Mouse (Mus musculus): ENCODE measurements around the gene Il4ra. TPM values are rescaled to one million over a fixed set of nuclear protein-coding genes. Genes with fewer than 3 reads are reported as not detected.

The Il4ra gene
- total RNA-seq, 2 experiments from 2014 or later, result 7.3 to 9.6 TPM

GRCm38 (mm10) chr7:125562413-125562812 is 10.5 kb downstream of the Il4ra start:
- H3K4me3 ChIP-seq, result no peak overlapping the region
- intact Hi-C loops (cut with DNase I), result no loop called here
- no peak overlapping the region for H3K27ac ChIP-seq
- no peak for DNase-seq (ENCODE audit: extremely low spot score in 1 of 2, low spot score in 2 of 2)
- TF ChIP-seq CTCF (IDR thresholded peaks at IDR 0.05), result no peak

GRCm38 (mm10) chr7:125563093-125563492 is 11.2 kb downstream of the Il4ra start:
- Histone ChIP-seq H3K27ac (no peak overlapping the region), H3K4me3 (no peak overlapping the region)
- intact Hi-C loops (cut with DNase I), result no loop called here
- TF ChIP-seq CTCF (IDR thresholded peaks at IDR 0.05), result no peak
- no peak for DNase-seq (ENCODE audit: extremely low spot score in 1 of 2, low spot score in 2 of 2)

- no peak overlapping the region for H3K4me3 ChIP-seq
- intact Hi-C loops (cut with DNase I), result no loop called here
- no peak overlapping the region for H3K27ac ChIP-seq
- DNase-seq (ENCODE audit: extremely low spot score in 1 of 2, low spot score in 2 of 2), result no peak
- TF ChIP-seq CTCF (IDR thresholded peaks at IDR 0.05), result no peak
These were observed 12.6 kb downstream of the Il4ra start for GRCm38 (mm10) chr7:125564316-125565024.

- no peak for TF ChIP-seq CTCF (IDR thresholded peaks at IDR 0.05)
- DNase-seq (ENCODE audit: extremely low spot score in 1 of 2, low spot score in 2 of 2), result no peak
- intact Hi-C loops (cut with DNase I), result no loop called here
- no peak overlapping the region for H3K4me3 ChIP-seq
- H3K27ac ChIP-seq, result no peak overlapping the region
These were observed 13.8 kb downstream of the Il4ra start for GRCm38 (mm10) chr7:125565516-125566285.

- intact Hi-C loops (cut with DNase I), result no loop called here
- H3K27ac ChIP-seq, result no peak overlapping the region
- TF ChIP-seq CTCF (IDR thresholded peaks at IDR 0.05), result no peak
- DNase-seq (ENCODE audit: extremely low spot score in 1 of 2, low spot score in 2 of 2), result no peak
- H3K4me3 ChIP-seq, result no peak overlapping the region
These were observed 14.5 kb downstream of the Il4ra start for GRCm38 (mm10) chr7:125566420-125566819.

GRCm38 (mm10) chr7:125568888-125569287 is 17.0 kb downstream of the Il4ra start:
- no peak overlapping the region for H3K4me3 ChIP-seq
- no peak overlapping the region for H3K27ac ChIP-seq
- DNase-seq (ENCODE audit: extremely low spot score in 1 of 2, low spot score in 2 of 2), result no peak
- no peak for TF ChIP-seq CTCF (IDR thresholded peaks at IDR 0.05)
- intact Hi-C loops (cut with DNase I), result no loop called here

- no peak for TF ChIP-seq CTCF (IDR thresholded peaks at IDR 0.05)
- Histone ChIP-seq H3K27ac (no peak overlapping the region), H3K4me3 (no peak overlapping the region)
- no peak for DNase-seq (ENCODE audit: extremely low spot score in 1 of 2, low spot score in 2 of 2)
- intact Hi-C loops (cut with DNase I), result no loop called here
These were observed 20.0 kb downstream of the Il4ra start for GRCm38 (mm10) chr7:125571891-125572290.

- intact Hi-C loops (cut with DNase I), result no loop called here
- TF ChIP-seq CTCF (IDR thresholded peaks at IDR 0.05), result no peak
- DNase-seq (ENCODE audit: extremely low spot score in 1 of 2, low spot score in 2 of 2), result no peak
These were observed 20.8 kb downstream of the Il4ra start for GRCm38 (mm10) chr7:125572737-125573136.

GRCm38 (mm10) chr7:125573849-125574248 is 21.9 kb downstream of the Il4ra start:
- no peak for TF ChIP-seq CTCF (IDR thresholded peaks at IDR 0.05)
- no peak for DNase-seq (ENCODE audit: extremely low spot score in 1 of 2, low spot score in 2 of 2)
- intact Hi-C loops (cut with DNase I), result no loop called here
- H3K27ac ChIP-seq, result no peak overlapping the region
- H3K4me3 ChIP-seq, result no peak overlapping the region

More at GRCm38 (mm10) chr7:125572737-125573136, 20.8 kb downstream of the Il4ra start:
- H3K4me3 ChIP-seq, result no peak overlapping the region
- no peak overlapping the region for H3K27ac ChIP-seq

GRCm38 (mm10) chr7:125574832-125575231 is 22.9 kb downstream of the Il4ra start:
- no peak for DNase-seq (ENCODE audit: extremely low spot score in 1 of 2, low spot score in 2 of 2)
- no peak for TF ChIP-seq CTCF (IDR thresholded peaks at IDR 0.05)
- intact Hi-C loops (cut with DNase I), result no loop called here
- Histone ChIP-seq H3K27ac (no peak overlapping the region), H3K4me3 (no peak overlapping the region)

- Histone ChIP-seq H3K27ac (no peak overlapping the region), H3K4me3 (no peak overlapping the region)
- intact Hi-C loops (cut with DNase I), result no loop called here
- TF ChIP-seq CTCF (IDR thresholded peaks at IDR 0.05), result no peak
- DNase-seq (ENCODE audit: extremely low spot score in 1 of 2, low spot score in 2 of 2), result no peak
These were observed 24.0 kb downstream of the Il4ra start for GRCm38 (mm10) chr7:125575738-125576540.

- DNase-seq (ENCODE audit: extremely low spot score in 1 of 2, low spot score in 2 of 2), result no peak
- TF ChIP-seq CTCF (IDR thresholded peaks at IDR 0.05), result no peak
- Histone ChIP-seq H3K4me3 (no peak overlapping the region), H3K27ac (no peak overlapping the region)
- intact Hi-C loops (cut with DNase I), result no loop called here
These were observed 25.1 kb downstream of the Il4ra start for GRCm38 (mm10) chr7:125576982-125577381.

All from left cerebral cortex, adult 2 months (tissue).